Mouse (Mus musculus): Measurements from ENCODE around the gene Cacna1e. TPM values are rescaled to one million over a fixed set of nuclear protein-coding genes. Genes with fewer than 3 reads are reported as not detected.

Gene Cacna1e
- polyA plus RNA-seq, 1 experiment from 2014 or later = 0.05 TPM

- 85% methylated on average over 9 of the region's 9 CpGs for WGBS
- DNase-seq (ENCODE audit: low spot score) (no peak), ATAC-seq (replicated peaks; ENCODE audit: low FRiP score, low read depth) (no peak)
- Histone ChIP-seq H3K27me3 (ENCODE audit: insufficient read depth, low read length) (no peaks in the 10 kb centered on the region), H3K4me1 (replicated peaks; ENCODE audit: insufficient read depth, low read length) (no peaks in the 10 kb centered on the region), H3K4me2 (ENCODE audit: low read length) (no peak overlapping the region), H3K27ac (no peak overlapping the region), H3K4me3 (replicated peaks; ENCODE audit: low read depth, low read length) (no peak overlapping the region), H3K36me3 (ENCODE audit: insufficient read depth, low read length) (no peaks in the 10 kb centered on the region), H3K9ac (ENCODE audit: low read depth, low read length) (no peak overlapping the region), H3K9me3 (replicated peaks; ENCODE audit: low read length) (no peaks in the 10 kb centered on the region)
- TF ChIP-seq CTCF (IDR thresholded peaks at IDR 0.05; ENCODE audit: low read depth) = no peak
Observed at GRCm38 (mm10) chr1:154861416-154861815, 22.9 kb downstream of the Cacna1e start.

- H3K27ac ChIP-seq = no peak overlapping the region
- no peak overlapping the region for H3K4me2 ChIP-seq (ENCODE audit: low read length)
- H3K9me3 ChIP-seq (replicated peaks; ENCODE audit: low read length) = no peaks in the 10 kb centered on the region
- WGBS = 89% methylated on average over 3 of the region's 3 CpGs
- H3K27me3 ChIP-seq (ENCODE audit: insufficient read depth, low read length) = no peaks in the 10 kb centered on the region
- no peak overlapping the region for H3K9ac ChIP-seq (ENCODE audit: low read depth, low read length)
- no peak for TF ChIP-seq CTCF (IDR thresholded peaks at IDR 0.05; ENCODE audit: low read depth)
- ATAC-seq (replicated peaks; ENCODE audit: low FRiP score, low read depth) (no peak), DNase-seq (ENCODE audit: low spot score) (no peak)
- H3K36me3 ChIP-seq (ENCODE audit: insufficient read depth, low read length) = no peaks in the 10 kb centered on the region
- no peak overlapping the region for H3K4me3 ChIP-seq (replicated peaks; ENCODE audit: low read depth, low read length)
- H3K4me1 ChIP-seq (replicated peaks; ENCODE audit: insufficient read depth, low read length) = no peaks in the 10 kb centered on the region
Observed at GRCm38 (mm10) chr1:154854564-154854963, 29.7 kb downstream of the Cacna1e start.

DNA sequence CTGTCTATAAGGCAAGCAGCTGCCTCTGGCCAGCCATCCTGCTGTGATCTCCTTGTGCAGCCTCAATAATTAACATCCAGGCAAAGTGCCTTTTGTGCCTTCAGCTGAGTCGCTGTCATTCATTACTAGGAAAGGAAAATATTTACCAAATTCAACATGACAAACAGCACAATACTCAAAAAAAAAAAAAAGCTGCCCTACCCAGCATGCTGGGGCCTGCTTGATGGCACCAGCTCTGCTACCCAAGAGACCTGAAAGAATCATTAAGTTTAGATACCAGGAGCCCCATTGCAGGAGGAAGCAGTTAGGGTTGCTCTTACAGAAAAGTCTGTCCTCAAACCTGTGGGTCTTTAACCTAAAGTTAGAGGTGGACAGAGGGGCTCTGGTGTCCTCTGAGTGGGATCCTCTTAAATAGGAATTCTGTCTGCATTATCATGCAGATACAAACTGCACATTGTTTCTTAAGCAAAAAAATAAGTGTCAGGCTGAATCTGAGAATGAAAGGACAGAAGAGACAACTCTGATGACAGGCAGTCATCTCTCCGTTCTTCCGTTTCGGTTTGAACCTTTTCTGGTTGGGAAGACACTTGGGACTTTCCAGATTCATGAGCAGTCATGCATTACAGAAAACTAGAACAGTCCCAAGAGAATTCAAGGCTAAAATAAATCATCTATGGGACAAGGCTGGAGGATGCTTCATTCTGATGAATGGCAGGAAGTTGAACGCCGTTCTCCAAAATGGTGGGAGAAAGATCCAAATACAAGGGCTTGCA lies 33.6 kb downstream of the Cacna1e start:
- WGBS = 54% methylated on average over 6 of the region's 6 CpGs
- Histone ChIP-seq H3K27ac (no peak overlapping the region), H3K4me2 (ENCODE audit: low read length) (no peak overlapping the region), H3K9me3 (replicated peaks; ENCODE audit: low read length) (no peaks in the 10 kb centered on the region), H3K36me3 (ENCODE audit: insufficient read depth, low read length) (no peaks in the 10 kb centered on the region), H3K4me1 (replicated peaks; ENCODE audit: insufficient read depth, low read length) (no peaks in the 10 kb centered on the region), H3K9ac (ENCODE audit: low read depth, low read length) (no peak overlapping the region), H3K27me3 (ENCODE audit: insufficient read depth, low read length) (no peaks in the 10 kb centered on the region), H3K4me3 (replicated peaks; ENCODE audit: low read depth, low read length) (no peak overlapping the region)
- DNase-seq (ENCODE audit: low spot score) (no peak), ATAC-seq (replicated peaks; ENCODE audit: low FRiP score, low read depth) (no peak)
- no peak for TF ChIP-seq CTCF (IDR thresholded peaks at IDR 0.05; ENCODE audit: low read depth)

- DNase-seq (ENCODE audit: low spot score) (no peak), ATAC-seq (replicated peaks; ENCODE audit: low FRiP score, low read depth) (no peak)
- no peak overlapping the region for H3K27ac ChIP-seq
- H3K4me3 ChIP-seq (replicated peaks; ENCODE audit: low read depth, low read length) = no peak overlapping the region
- no peaks in the 10 kb centered on the region for H3K9me3 ChIP-seq (replicated peaks; ENCODE audit: low read length)
- H3K4me2 ChIP-seq (ENCODE audit: low read length) = no peak overlapping the region
- no peaks in the 10 kb centered on the region for H3K36me3 ChIP-seq (ENCODE audit: insufficient read depth, low read length)
- no peak overlapping the region for H3K9ac ChIP-seq (ENCODE audit: low read depth, low read length)
- H3K27me3 ChIP-seq (ENCODE audit: insufficient read depth, low read length) = no peaks in the 10 kb centered on the region
- WGBS = 72% methylated on average over 6 of the region's 6 CpGs
- no peaks in the 10 kb centered on the region for H3K4me1 ChIP-seq (replicated peaks; ENCODE audit: insufficient read depth, low read length)
- no peak for TF ChIP-seq CTCF (IDR thresholded peaks at IDR 0.05; ENCODE audit: low read depth)
Observed at GRCm38 (mm10) chr1:154848683-154849579, 35.4 kb downstream of the Cacna1e start.

GRCm38 (mm10) chr1:154846900-154847299 lies 37.4 kb downstream of the Cacna1e start:
- ATAC-seq (replicated peaks; ENCODE audit: low FRiP score, low read depth) = no peak
- DNase-seq (ENCODE audit: low spot score) = no peak
- TF ChIP-seq CTCF (IDR thresholded peaks at IDR 0.05; ENCODE audit: low read depth) = no peak
- Histone ChIP-seq H3K27me3 (ENCODE audit: insufficient read depth, low read length) (no peaks in the 10 kb centered on the region), H3K4me3 (replicated peaks; ENCODE audit: low read depth, low read length) (no peak overlapping the region), H3K36me3 (ENCODE audit: insufficient read depth, low read length) (no peaks in the 10 kb centered on the region), H3K27ac (no peak overlapping the region), H3K4me2 (ENCODE audit: low read length) (no peak overlapping the region), H3K9me3 (replicated peaks; ENCODE audit: low read length) (no peaks in the 10 kb centered on the region), H3K4me1 (replicated peaks; ENCODE audit: insufficient read depth, low read length) (no peaks in the 10 kb centered on the region), H3K9ac (ENCODE audit: low read depth, low read length) (no peak overlapping the region)
- WGBS = 90% methylated on average over 2 of the region's 2 CpGs

GRCm38 (mm10) chr1:154843427-154843826 lies 40.9 kb downstream of the Cacna1e start:
- Histone ChIP-seq H3K9ac (ENCODE audit: low read depth, low read length) (no peak overlapping the region), H3K36me3 (ENCODE audit: insufficient read depth, low read length) (no peaks in the 10 kb centered on the region), H3K4me3 (replicated peaks; ENCODE audit: low read depth, low read length) (no peak overlapping the region), H3K4me1 (replicated peaks; ENCODE audit: insufficient read depth, low read length) (no peaks in the 10 kb centered on the region), H3K4me2 (ENCODE audit: low read length) (no peak overlapping the region), H3K9me3 (replicated peaks; ENCODE audit: low read length) (no peaks in the 10 kb centered on the region), H3K27ac (no peak overlapping the region), H3K27me3 (ENCODE audit: insufficient read depth, low read length) (no peaks in the 10 kb centered on the region)
- peak; percentile 12 for DNase-seq (ENCODE audit: low spot score)
- TF ChIP-seq CTCF (IDR thresholded peaks at IDR 0.05; ENCODE audit: low read depth) = no peak
- ATAC-seq (replicated peaks; ENCODE audit: low FRiP score, low read depth) = no peak
- 82% methylated on average over 2 of the region's 2 CpGs for WGBS

Measured in kidney, postnatal 0 days (tissue).